Mouse (Mus musculus): ENCODE data around the gene Cacnb4.

GRCm38 (mm10) chr2:52438437-52438836 lies 238.2 kb downstream of the Cacnb4 start:
- no peak for TF ChIP-seq POLR2A (IDR thresholded peaks at IDR 0.05; ENCODE audit: low read depth, low read length)
- TF ChIP-seq CTCF (IDR thresholded peaks at IDR 0.05; ENCODE audit: extremely low read depth, insufficient read depth, insufficient read length, insufficient replicate concordance): no peak
